Mouse (Mus musculus) heart, embryonic 12.5 days (tissue): ENCODE data around the gene Gm20518. TPM values are rescaled to one million over a fixed set of nuclear protein-coding genes. Genes with fewer than 3 reads are reported as not detected.

Source experiments
- ATAC-seq: fragments of 200-750 bp; cut with Nextera tagmentation; 2 replicates; pipeline ENCODE4 v1.8.0; 2017; ENCODE audit warnings: moderate TSS enrichment, moderate library complexity; ENCODE audit not compliant: insufficient number of reproducible peaks, low FRiP score
- H3K27ac ChIP-seq: fragments of 300-500 bp; sonication (generic); 2 replicates; pipeline ENCODE4 v1.5.1; 2016; ENCODE audit warnings: mild to moderate bottlenecking, moderate library complexity; ENCODE audit not compliant: poor library complexity, severe bottlenecking
- H3K27me3 ChIP-seq: fragments of 300-500 bp; sonication (generic); replicated peaks from 2 replicates; pipeline ENCODE4 v1.6.1; 2016; ENCODE audit warnings: mild to moderate bottlenecking, moderate library complexity
- H3K36me3 ChIP-seq: fragments of 300-500 bp; sonication (generic); 2 replicates; pipeline ENCODE4 v1.6.1; 2016; ENCODE audit warnings: mild to moderate bottlenecking, moderate library complexity
- H3K4me1 ChIP-seq: fragments of 300-500 bp; sonication (generic); replicated peaks from 2 replicates; pipeline ENCODE4 v1.6.1; 2016; ENCODE audit warnings: mild to moderate bottlenecking
- H3K4me2 ChIP-seq: fragments of 300-500 bp; sonication (generic); 2 replicates; pipeline ENCODE4 v1.6.1; 2016; ENCODE audit warnings: mild to moderate bottlenecking, moderate library complexity
- H3K4me3 ChIP-seq: fragments of 300-500 bp; sonication (generic); 2 replicates; pipeline ENCODE4 v1.5.1; 2016; ENCODE audit warnings: mild to moderate bottlenecking
- H3K9ac ChIP-seq: fragments of 300-500 bp; sonication (generic); 2 replicates; pipeline ENCODE4 v1.6.1; 2016; ENCODE audit warnings: mild to moderate bottlenecking, moderate library complexity
- H3K9me3 ChIP-seq: fragments of 300-500 bp; sonication (generic); replicated peaks from 2 replicates; pipeline ENCODE4 v1.6.1; 2016; ENCODE audit warnings: mild to moderate bottlenecking, moderate library complexity
- WGBS: fragments of 180-500 bp; shearing (Covaris S2); methylation state at CpG from one replicate; pipeline ENCODE4 v1.1.7; 2016; 5-methylcytosine and 5-hydroxymethylcytosine counted together
- polyA plus RNA-seq: library from polyadenylated mRNA; unstranded; fragments of >200 nt; fragmentation: Nextera tagmentation; extraction: Ambion mirVana; gene quantifications from 2 replicates; pipeline ENCODE4 v1.2.1, GENCODE M21; 2016

Gm20518 gene
- polyA plus RNA-seq, 1 experiment from 2014 or later: 0.19 TPM

DNA sequence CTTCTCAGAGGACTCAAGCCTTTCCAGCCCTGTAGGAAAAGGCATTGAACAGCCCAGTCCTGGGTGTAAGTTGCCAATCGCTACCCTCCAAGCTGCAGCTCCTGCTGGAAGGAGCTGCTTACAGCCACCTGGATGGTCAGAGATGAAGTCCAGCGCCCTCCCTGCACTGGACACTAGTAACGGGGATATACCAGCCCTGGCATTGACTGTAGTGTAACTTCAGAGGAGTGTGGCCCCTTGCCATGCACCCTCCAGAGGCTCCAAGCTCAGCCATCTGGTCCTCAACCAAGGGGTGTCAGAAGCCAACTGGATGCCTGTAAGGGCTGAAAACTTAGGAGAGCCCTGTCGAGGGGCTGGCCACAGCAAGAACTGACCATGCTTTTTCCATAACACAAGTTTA lies 51.5 kb downstream of the Gm20518 start:
- no peak overlapping the region for H3K9ac ChIP-seq
- H3K4me2 ChIP-seq: no peak overlapping the region
- no peak for ATAC-seq
- no peak overlapping the region for H3K27ac ChIP-seq
- H3K4me1 ChIP-seq: no peaks in the 10 kb centered on the region
- peaks cover 50% of the 10 kb centered on the region for H3K36me3 ChIP-seq
- H3K9me3 ChIP-seq: no peaks in the 10 kb centered on the region
- H3K27me3 ChIP-seq: peaks cover 32% of the 10 kb centered on the region
- 74% methylated on average over 4 of the region's 4 CpGs for WGBS
- H3K4me3 ChIP-seq: no peak overlapping the region

- H3K27me3 ChIP-seq: peaks cover 51% of the 10 kb centered on the region
- 79% methylated on average over 6 of the region's 6 CpGs for WGBS
- ATAC-seq: no peak
- H3K9me3 ChIP-seq: no peaks in the 10 kb centered on the region
- H3K9ac ChIP-seq: no peak within 1 kb of the TSS
- no peak within 1 kb of the TSS for H3K27ac ChIP-seq
- peaks cover 31% of the 10 kb centered on the region for H3K36me3 ChIP-seq
- peaks cover 12% of the 10 kb centered on the region for H3K4me1 ChIP-seq
- H3K4me3 ChIP-seq: no peak within 1 kb of the TSS
- H3K4me2 ChIP-seq: no peak within 1 kb of the TSS
Observed at GRCm38 (mm10) chr16:17838051-17838450, 53.4 kb downstream of the Gm20518 start, which contains the start of gene Car15. Gene Car15, minus strand, starts transcription at chr16:17838364.

DNA sequence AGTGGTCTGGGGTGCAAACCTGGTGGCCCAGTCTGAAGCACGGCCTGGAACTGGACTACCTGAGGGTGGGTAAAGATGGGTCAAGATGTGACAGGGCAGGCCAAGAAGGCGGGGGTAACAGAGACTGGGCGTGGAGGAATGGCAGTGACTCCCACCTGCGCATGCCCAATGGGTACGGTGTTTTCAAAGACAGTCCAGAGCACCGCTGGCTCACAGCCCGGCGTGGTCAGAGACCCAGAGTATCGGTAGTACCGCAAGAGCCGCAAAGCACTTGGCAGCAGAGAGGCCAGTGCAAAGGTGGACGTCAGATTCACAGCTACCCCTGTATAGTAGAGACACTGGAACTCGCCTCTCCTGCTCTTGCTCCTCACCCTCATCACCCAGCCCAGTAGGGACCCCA lies 56.0 kb downstream of the Gm20518 start:
- peaks cover 77% of the 10 kb centered on the region for H3K27me3 ChIP-seq
- peaks cover 16% of the 10 kb centered on the region for H3K4me1 ChIP-seq
- WGBS: 40% methylated on average over 13 of the region's 13 CpGs
- ATAC-seq: no peak
- no peak overlapping the region for H3K9ac ChIP-seq
- H3K9me3 ChIP-seq: no peaks in the 10 kb centered on the region
- no peak overlapping the region for H3K27ac ChIP-seq
- no peak overlapping the region for H3K4me3 ChIP-seq
- H3K36me3 ChIP-seq: peaks cover 6% of the 10 kb centered on the region; the same call in 1 of the 2 replicates
- H3K4me2 ChIP-seq: no peak overlapping the region

DNA sequence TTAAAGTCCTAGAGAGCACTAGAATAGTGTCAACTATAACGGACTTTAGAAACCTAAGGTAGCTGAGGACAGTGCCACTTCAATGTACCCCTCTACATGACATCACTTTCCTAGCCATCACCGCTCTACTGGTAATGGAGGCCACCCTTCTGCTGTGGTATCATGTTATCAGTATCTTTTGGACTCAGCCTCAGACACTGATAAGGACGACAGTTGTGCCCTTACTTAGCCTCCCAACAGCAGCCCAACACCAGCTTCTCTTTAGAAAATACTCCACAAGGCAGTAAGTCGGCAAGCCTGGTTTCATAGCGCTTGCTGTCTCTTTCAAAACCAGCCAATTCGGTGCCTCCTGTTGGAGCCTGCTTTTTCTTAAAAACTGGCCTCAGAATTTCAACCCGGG lies 56.9 kb downstream of the Gm20518 start:
- WGBS: 37% methylated on average over 7 of the region's 7 CpGs
- Histone ChIP-seq H3K27me3 (peaks cover 86% of the 10 kb centered on the region), H3K9ac (no peak overlapping the region), H3K4me1 (peaks cover 16% of the 10 kb centered on the region), H3K4me2 (peak overlapping the region; percentile 100), H3K9me3 (no peaks in the 10 kb centered on the region), H3K36me3 (no peaks in the 10 kb centered on the region), H3K4me3 (peak overlapping the region; percentile 72), H3K27ac (no peak overlapping the region)
- ATAC-seq: no peak

- no peaks in the 10 kb centered on the region for H3K9me3 ChIP-seq
- peaks cover 93% of the 10 kb centered on the region for H3K27me3 ChIP-seq
- H3K9ac ChIP-seq: peak overlapping the region; percentile 72
- H3K36me3 ChIP-seq: no peaks in the 10 kb centered on the region
- H3K4me1 ChIP-seq: peaks cover 16% of the 10 kb centered on the region
- 0 out of 2 replicates have a peak, but pooled peaks have one; percentile 36 for ATAC-seq
- peak overlapping the region; percentile 100 for H3K4me2 ChIP-seq
- H3K27ac ChIP-seq: no peak overlapping the region
- WGBS: 6% methylated on average over 102 of the region's 103 CpGs
- H3K4me3 ChIP-seq: peak overlapping the region; percentile 72
Observed at GRCm38 (mm10) chr16:17833681-17834399, 57.6 kb downstream of the Gm20518 start.

GRCm38 (mm10) chr16:17833321-17833680 lies 58.2 kb downstream of the Gm20518 start:
- Histone ChIP-seq H3K9me3 (no peaks in the 10 kb centered on the region), H3K4me2 (peak overlapping the region; percentile 100), H3K4me1 (peaks cover 16% of the 10 kb centered on the region), H3K4me3 (peak overlapping the region; percentile 72), H3K27me3 (peaks cover 98% of the 10 kb centered on the region), H3K9ac (peak overlapping the region; percentile 72), H3K36me3 (no peaks in the 10 kb centered on the region), H3K27ac (no peak overlapping the region)
- under 1% methylated on average over 37 of the region's 37 CpGs for WGBS
- ATAC-seq: peak; percentile 47; the same call in 1 of the 2 replicates

GRCm38 (mm10) chr16:17832821-17833220 lies 58.6 kb downstream of the Gm20518 start, which contains the start of gene B830017H08Rik:
Gene B830017H08Rik, plus strand, starts transcription at chr16:17833121.
- H3K27ac ChIP-seq: no peak within 1 kb of the TSS
- peak within 1 kb of the TSS; percentile 72 for H3K4me3 ChIP-seq
- no peaks in the 10 kb centered on the region for H3K36me3 ChIP-seq
- peak within 1 kb of the TSS; percentile 100 for H3K4me2 ChIP-seq
- peak within 1 kb of the TSS; percentile 72 for H3K9ac ChIP-seq
- peaks cover 16% of the 10 kb centered on the region for H3K4me1 ChIP-seq
- H3K9me3 ChIP-seq: no peaks in the 10 kb centered on the region
- peaks cover 99% of the 10 kb centered on the region for H3K27me3 ChIP-seq
- 31% methylated on average over 7 of the region's 7 CpGs for WGBS
- no peak for ATAC-seq

- Histone ChIP-seq H3K9me3 (no peaks in the 10 kb centered on the region), H3K27me3 (peaks cover 98% of the 10 kb centered on the region), H3K4me3 (no peak overlapping the region), H3K36me3 (no peaks in the 10 kb centered on the region), H3K27ac (no peak overlapping the region), H3K4me1 (peaks cover 16% of the 10 kb centered on the region), H3K9ac (no peak overlapping the region), H3K4me2 (no peak overlapping the region)
- ATAC-seq: no peak
- 16% methylated on average over 11 of the region's 11 CpGs for WGBS
Observed at GRCm38 (mm10) chr16:17831781-17832180, 59.7 kb downstream of the Gm20518 start.

DNA sequence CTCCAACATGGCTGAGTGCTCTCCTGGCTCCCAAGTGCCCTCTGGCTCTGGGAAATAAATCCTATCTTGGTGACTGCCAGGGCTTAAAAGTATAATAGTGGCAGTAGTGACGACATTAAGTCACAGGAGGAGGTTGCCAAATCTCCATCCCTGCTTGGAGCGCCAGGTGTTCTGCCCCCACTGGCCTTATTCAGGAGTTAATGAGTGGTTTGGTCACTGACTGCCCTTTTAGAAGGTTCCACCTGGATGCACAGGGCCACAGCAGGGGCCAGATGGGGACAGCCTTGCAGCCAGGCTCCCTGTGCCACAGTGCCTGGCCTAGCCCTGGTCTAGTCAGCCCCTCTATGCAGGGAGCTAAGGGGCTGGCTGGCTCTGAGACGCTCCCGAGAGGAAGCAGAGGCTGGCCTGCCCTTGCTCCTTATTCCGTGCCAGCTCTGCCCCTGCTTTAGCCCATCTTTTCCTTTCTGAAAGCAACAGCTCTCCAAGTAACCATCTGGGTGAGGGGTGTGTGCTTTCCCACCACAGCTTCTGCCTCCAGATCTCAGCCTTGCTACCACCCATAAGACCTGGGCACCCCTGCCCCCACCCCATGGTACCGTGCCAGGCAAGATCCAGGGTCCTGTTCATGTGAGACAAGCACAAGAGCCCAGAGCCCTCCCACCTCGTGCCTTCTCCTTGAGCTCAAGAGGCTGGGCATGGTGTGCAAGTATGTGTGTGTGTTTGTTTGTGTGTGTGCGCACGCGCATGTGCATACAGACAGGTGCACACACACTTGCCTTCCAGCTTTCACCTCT lies 60.9 kb downstream of the Gm20518 start:
- no peak overlapping the region for H3K4me2 ChIP-seq
- H3K9ac ChIP-seq: no peak overlapping the region
- peaks cover 94% of the 10 kb centered on the region for H3K27me3 ChIP-seq
- H3K9me3 ChIP-seq: no peaks in the 10 kb centered on the region
- no peak for ATAC-seq
- H3K27ac ChIP-seq: no peak overlapping the region
- WGBS: 66% methylated on average over 10 of the region's 10 CpGs
- no peaks in the 10 kb centered on the region for H3K36me3 ChIP-seq
- peaks cover 16% of the 10 kb centered on the region for H3K4me1 ChIP-seq
- no peak overlapping the region for H3K4me3 ChIP-seq

DNA sequence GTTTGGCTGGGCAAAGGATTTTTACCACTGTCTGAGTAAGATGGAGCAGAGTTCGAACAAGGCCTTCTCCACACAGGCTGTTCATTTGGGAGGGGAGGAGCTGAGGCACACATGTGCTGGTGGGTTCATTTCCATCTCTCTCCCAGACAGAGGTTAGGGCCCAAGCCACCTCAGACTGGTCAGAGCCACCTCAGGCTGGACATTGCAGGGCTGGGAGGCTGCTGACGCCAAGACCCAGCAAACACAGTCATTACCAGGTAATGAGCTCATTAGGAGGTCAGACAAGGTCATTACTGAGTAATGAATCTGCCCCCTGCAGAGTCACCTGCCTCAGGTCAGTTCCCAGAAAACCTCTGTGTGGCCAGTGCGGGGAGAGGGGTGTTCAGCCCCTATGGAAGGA lies 62.6 kb downstream of the Gm20518 start:
- H3K4me3 ChIP-seq: no peak overlapping the region
- H3K27me3 ChIP-seq: peaks cover 77% of the 10 kb centered on the region
- no peak for ATAC-seq
- no peak overlapping the region for H3K27ac ChIP-seq
- 78% methylated on average over 3 of the region's 3 CpGs for WGBS
- no peak overlapping the region for H3K9ac ChIP-seq
- no peaks in the 10 kb centered on the region for H3K36me3 ChIP-seq
- no peaks in the 10 kb centered on the region for H3K9me3 ChIP-seq
- no peak overlapping the region for H3K4me2 ChIP-seq
- H3K4me1 ChIP-seq: peaks cover 12% of the 10 kb centered on the region

GRCm38 (mm10) chr16:17828229-17828628 lies 63.2 kb downstream of the Gm20518 start:
- no peaks in the 10 kb centered on the region for H3K9me3 ChIP-seq
- H3K27me3 ChIP-seq: peaks cover 72% of the 10 kb centered on the region
- peaks cover 6% of the 10 kb centered on the region for H3K4me1 ChIP-seq
- no peaks in the 10 kb centered on the region for H3K36me3 ChIP-seq
- H3K9ac ChIP-seq: no peak overlapping the region
- H3K4me3 ChIP-seq: no peak overlapping the region
- no peak for ATAC-seq
- no peak overlapping the region for H3K4me2 ChIP-seq
- 68% methylated on average over 2 of the region's 2 CpGs for WGBS
- no peak overlapping the region for H3K27ac ChIP-seq
